Mouse (Mus musculus): ENCODE results near the gene Adra1d. TPM values are rescaled to one million over a fixed set of nuclear protein-coding genes. Genes with fewer than 3 reads are reported as not detected.

Adra1d gene
- total RNA-seq (2022), result under 1 TPM; 0.29 to 0.78 (median 0.66) TPM

DNA sequence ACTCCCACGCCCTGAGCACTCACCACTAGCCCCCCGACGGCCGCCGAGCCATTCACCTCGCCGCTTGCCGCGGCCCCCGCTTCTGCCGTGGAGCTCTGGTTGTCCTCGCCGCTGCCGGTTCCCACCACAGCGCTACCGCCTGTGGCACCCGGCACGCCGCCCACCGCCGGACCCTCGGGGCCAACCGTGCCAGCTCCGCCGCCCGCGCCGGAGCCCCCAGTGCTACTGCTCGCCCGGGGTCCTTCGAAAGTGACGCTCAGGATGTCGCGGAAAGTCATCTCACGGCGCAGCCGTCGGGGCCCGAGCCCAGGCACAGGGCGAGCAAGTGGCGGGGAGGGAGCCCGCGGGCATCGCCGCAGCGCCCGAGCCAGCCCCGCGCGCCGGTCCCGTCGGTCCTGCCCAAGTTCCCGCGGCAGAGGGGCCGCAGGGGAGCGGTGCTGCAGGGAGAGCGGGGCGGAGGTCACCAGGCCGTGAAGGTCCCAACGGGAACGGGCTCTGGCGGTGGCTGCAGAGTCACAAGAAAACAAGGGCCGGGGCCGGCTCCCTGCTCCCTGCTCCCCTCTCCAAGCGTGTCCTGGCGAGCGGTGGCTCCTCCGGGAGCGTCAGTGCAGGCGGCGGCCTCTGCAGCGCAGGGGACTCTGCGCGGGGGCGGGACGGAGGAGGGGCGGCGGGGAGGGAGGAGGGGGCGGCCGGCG is at the start of gene Adra1d:
Gene Adra1d (minus strand): TSS at position 393 of the 695 bp plus-strand sequence.
- no peak for DNase-seq (ENCODE audit: low spot score in 2 of 2)

DNA sequence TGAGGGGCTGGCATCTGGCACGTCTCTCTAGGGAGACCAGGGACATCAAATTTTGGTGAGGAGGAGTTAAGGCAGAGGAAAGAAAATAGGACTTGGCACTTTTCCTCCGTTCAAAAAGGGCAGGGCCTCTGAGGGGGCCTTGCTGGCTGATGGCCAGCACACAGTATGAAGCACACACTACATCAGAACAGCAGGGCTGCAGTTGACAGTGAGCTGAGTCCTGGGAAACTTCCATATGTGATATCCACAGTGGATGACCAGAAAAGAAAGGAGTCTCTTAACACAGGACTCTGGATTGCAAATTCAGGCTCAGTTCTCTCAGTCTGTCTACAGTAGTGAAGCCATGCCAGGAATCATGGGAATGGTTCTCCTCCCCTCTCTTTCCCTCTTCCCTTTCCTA is 39.8 kb upstream of the Adra1d start:
- no peak for DNase-seq (ENCODE audit: low spot score in 2 of 2)

DNA sequence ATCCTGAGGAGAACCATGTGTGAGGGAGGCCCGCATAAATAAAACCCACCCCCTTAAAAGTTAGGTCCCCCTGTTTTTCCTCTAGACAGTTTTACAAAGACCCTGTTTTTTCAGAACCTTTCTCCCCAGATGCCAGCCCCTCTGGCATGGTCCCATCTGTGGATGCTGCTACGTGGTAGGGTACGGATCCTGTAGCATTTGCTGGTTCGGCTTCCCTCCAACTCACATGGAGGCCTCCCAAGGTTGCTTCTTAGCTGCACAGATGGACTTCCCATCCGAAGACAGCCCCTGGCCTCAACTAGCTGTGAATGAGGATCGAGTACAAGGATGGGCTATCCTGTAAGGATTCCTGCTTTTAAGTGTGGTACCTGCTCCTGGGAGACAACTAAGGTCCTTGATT is 32.8 kb upstream of the Adra1d start:
- DNase-seq (ENCODE audit: low spot score in 2 of 2), result no peak

DNA sequence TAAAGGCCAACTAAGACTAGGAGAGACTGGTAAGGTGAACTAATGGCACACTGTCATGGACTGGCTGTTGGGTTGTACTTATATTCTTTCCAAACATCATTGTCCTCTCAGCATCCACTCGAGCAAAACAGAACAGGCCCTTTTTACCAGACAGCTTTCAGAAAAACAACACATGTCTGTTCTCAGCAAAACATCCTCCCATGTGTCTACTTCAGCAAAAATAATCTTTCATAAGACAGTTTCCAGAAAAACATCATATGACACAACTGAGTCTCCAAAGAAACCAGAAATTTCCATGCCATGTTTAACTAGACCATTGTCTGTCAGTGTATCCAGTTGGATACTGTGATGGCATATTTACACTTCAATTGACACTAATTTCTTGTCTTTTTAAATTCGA is 25.4 kb upstream of the Adra1d start:
- DNase-seq (ENCODE audit: low spot score in 2 of 2), result no peak

DNA sequence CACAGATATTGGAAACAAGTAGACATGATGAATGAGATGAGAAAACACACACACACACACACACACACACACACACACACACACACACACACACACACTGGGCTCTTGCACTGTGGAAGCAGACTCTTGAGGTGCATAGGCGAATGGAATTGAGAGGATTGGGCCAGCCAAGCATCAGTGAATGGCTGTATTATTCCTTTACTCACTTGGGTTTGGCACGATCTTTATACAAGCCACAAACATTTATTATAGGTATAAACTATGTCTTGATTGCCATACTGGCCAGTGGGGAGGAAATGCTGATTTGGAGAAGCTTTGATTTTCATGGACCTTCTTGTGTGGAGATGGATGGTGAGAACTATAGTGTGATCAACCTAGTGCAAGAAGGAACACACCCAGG is 19.4 kb upstream of the Adra1d start:
- no peak for DNase-seq (ENCODE audit: low spot score in 2 of 2)

DNA sequence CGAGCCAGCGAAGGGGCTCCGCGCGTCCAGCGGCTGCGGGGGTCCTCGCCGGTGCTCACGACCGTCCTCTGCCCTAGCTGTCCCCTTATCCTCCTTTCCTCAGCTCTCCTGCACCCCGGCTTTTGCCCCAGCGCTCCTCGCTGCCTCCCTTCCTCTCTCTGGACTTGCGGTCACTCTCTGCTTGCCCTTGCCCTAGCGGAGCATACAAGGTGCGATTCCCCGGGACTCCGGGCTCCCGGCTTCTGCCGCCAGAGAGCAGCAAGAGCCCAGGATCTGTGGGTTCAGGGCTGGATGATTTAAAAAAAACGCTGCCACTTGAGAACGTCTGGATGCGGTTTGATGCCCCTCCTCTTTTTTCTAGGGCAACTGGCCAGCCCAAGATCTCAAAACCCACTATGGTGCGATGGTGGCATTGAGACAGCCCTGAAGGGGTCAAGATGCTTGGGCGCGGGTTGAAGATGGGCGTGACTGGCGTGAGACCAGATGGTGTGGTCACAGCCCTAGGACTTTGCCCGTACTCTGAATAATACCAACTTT is 571 bp upstream of the Adra1d start:
- DNase-seq (ENCODE audit: low spot score in 2 of 2), result peak; percentile 41 to 44

DNA sequence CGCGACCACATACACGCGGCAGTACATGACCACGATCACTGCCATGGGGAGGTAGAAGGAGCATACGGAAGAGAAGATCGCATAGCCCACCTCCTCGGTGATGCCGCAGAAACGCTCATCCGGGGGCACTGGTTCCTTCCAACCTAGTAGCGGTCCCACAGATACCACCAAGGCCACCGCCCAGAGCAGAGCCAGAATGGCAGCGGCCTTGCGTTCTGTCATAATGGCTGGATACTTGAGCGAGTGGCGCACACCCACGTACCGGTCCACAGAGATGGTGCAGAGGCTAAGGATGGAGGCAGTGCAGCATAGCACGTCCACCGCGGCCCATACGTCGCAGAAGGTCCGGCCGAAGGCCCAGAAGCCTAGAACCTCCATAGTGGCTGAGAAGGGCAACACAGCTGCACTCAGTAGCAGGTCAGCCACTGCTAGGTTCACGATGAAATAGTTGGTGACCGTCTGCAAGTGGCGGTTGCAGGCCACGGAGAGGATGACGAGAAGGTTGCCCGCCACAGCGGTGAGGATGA is 676 bp downstream of the Adra1d start:
- no peak for DNase-seq (ENCODE audit: low spot score in 2 of 2)

DNA sequence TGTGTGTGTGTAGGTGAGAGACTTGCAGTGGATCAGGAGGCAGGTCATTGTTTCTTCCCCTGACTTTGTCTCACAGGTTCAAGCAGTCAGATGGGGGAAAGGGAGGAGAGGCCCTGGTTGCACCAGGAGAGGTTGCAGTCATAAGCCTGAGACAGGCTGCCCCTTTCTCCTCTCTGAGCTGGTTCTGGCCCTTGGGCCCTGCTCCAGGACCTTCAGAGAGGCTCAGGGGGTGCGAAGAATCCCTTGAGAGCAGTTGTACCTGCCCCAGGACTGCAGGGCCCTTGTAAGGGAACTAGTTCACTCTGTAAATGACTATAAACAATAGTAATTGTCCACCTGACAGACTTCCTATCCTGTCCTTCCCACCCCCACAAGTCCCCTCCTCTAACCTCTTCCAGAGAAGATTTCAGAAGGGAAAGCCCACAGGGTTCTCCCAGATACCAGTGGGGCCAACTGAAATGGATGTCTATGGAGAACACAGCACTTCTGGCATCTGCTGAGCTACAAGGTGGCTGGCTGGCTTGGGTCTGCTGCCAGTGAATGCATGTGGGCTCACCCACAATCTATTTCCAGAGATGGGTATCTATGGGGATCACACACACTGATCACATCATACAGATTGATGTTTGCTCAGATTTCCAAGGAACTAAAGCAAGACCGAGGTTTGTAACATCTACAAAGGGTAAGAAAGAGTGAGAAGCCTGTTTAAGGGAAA is 1.7 kb downstream of the Adra1d start:
- DNase-seq (ENCODE audit: low spot score in 2 of 2), result no peak

DNA sequence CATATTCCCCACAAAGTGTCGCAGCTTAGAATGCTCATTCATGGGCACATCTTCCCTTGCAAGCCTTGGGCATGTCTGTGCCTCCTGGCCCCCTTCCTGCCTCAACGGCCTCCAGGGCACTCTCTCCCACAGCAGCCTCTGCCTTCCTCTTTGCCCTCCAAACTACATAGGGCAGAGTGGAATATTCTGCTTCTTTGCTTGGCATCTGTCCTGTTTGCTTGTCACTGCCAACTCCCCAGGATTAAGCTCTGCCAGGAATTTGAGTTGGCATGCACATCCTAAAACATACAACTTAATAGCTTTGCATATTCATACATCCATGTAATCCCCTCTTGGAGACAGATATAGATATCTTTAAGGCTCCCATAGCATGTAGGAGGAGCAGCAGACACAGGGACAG is 4.2 kb downstream of the Adra1d start:
- no peak for DNase-seq (ENCODE audit: low spot score in 2 of 2)

DNA sequence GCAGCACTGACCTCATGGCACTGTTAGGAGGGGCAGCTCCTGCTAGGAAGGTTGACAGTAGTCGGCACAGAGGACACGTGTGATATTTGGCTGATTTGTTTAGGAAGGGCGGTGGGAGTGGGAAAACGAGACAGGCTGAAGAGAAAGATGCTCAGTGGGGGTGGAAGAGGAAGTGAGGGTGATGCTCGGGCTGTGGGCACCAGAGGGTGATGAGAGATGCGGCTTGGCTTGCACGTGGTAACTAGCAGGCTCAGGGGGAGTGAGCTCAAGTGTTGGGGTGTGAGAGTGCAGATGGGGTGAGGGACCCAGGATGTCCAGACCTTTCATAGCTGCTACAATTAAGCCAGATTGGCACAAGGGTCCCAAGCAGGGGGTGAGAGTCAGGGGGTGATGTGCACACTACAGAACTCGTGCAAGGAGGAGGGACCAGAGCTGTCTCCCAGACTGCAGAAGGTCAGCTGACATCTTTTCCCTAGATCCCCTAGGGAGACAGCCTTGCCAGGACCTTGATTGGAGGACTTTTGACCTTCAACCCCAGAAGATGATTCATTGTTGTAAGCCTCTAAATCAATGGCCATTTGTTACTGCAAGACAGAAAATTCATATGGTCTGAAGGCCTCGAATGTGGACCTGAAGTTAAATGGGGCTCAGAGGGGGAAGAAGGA is 9.2 kb downstream of the Adra1d start:
- no peak for DNase-seq (ENCODE audit: low spot score in 2 of 2)

DNA sequence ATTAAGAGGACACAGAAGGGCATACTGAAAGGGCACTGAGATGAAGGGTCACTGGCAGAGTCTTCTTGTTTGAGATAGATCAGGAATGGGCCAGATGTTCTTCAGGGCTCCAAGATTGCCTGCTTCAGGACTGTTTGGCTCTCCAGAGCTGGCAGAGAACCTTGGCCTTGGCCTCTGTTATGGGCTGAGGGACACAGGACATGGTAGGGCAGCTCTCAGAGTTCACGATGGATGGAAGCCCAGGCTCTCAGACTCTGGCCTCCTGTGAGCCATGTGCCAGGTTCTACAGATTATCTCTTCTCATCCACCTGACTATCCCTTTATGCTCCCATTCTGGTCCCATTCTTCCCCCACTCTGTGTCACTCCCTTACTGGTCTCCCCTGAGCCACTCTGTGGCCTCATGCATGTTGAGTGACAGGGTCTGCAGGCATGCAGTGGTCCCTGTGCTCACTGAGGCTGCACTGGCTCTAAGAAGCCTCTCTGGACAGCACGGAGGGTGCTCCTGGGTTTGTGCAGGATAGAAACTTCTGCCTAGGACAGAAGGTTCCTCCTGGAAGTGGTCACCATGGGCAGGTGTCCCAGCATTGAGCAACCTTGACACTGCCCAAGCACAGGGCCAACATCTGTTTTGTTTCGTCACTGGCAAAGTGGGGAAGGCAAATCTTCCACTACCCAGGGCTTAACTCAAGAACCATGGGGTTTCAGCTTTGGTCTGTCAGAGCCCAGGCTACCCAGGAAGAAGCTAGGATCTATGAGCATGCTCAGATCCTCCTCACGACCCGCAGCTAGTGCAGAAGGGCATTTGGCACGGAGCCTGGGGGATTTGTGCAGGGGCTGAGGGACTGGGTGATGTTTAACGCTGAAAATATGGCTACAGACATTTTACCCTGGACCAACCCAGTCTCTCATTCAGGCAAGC is 10.1 kb downstream of the Adra1d start:
- no peak for DNase-seq (ENCODE audit: low spot score in 2 of 2)

DNA sequence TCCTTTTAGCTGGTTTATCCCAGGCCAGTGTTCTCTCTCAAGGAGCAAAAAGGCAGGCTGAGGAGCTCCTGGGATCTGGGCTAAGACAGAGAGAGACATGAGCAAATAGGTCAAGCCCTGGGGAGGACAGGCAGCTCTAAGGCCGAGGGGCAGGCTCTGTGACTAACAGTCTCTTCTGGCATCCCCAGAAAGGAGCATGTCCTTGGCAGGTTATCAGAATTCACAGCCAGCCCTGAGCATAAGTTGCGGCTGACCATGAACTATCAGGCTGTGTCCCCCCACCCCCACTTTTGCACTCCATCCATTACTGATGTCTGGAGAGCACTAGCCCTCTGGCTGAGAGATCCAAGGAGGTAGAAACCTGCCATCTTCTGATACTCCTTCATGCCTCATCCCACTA is 11.2 kb downstream of the Adra1d start:
- no peak for DNase-seq (ENCODE audit: low spot score in 2 of 2)

DNA sequence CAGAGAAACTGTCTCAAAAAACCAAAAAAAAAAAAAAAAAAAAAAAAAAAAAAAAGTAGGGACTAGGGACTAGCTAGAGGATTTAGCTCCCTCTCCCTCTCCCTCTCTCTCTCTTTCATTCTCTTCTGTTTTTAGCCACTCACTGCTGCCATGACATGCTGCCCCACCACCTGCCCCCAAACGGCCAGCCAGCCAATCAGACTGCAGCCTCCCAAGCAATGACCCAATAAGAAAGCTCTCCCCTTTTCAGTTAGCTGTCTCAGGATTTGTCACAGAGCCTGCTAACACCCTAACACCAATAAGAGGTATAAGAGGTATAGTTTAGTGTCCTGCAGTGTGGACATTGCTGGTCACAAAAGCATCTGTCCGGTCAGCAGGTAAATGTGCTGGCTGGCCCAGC is 11.6 kb downstream of the Adra1d start:
- no peak for DNase-seq (ENCODE audit: low spot score in 2 of 2)

DNA sequence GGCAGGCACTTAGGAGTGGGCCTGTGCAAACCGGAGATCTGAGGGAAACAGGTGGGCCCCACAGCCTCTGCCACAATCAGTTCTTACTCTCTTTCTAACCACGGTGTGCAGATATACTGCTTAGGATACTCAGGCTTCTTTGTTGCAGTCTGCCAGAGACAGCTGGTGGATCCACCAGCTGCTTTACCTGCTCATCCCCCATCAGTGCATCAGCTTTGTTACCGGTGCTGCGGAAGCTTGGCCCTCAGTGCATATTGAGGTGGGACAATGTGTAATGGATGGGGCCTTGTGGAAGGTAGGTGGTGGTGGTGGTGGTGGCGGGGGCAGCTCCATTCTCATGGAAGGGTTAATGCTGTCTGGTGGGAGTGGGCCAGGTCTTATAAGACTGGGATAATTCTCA is 13.0 kb downstream of the Adra1d start:
- no peak for DNase-seq (ENCODE audit: low spot score in 2 of 2)

DNA sequence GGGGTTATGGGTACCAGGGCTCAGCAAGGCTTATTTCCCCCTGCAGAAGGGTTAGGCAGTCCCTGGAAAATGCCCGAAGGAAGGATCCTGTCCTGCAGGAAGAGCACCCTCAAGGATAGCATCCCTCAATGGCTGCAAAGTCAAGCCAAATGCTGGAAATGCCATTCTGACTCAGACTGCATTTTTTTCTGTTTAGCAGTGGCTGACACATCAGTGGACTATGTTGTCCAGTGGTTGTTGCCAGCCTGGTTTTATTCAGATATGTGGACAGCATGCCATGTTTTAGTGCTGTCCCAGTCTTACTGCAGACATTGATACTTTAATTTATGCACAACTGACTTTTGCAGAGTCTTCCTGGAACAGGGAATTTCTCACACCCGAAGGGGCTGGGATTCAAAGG is 13.8 kb downstream of the Adra1d start:
- DNase-seq (ENCODE audit: low spot score in 2 of 2), result no peak

DNA sequence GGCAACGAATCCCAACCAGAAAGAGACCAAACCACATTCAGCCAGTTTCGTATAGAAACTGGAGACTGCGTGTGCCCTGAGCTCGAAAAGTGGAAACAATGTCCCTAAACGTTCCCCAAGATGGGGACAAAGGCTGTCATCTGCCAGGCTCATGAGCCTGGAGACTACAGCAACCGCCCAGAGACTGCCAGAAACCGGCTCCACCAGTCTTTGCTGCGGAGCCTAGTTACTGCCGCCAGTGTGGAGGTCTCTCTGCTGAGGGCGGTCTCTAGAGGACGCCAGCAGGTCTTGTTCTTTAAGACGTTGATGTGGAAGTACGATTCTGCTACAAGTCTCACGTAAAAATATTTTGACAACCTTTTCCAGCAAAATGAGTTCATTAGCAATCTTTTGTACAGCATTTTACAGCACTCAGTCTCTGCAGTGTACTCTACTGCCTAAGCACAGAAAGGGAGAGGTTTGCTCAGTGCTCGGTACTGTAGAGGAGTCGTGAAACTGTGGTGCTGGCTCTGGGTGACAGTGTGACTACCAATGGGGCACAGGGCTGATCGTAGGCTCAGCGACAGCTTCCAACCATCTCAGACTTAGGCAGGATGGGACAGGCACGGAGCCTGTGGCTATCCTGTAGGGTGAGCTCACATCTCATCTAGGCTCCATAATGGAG is 15.2 kb downstream of the Adra1d start:
- no peak for DNase-seq (ENCODE audit: low spot score in 2 of 2)

DNA sequence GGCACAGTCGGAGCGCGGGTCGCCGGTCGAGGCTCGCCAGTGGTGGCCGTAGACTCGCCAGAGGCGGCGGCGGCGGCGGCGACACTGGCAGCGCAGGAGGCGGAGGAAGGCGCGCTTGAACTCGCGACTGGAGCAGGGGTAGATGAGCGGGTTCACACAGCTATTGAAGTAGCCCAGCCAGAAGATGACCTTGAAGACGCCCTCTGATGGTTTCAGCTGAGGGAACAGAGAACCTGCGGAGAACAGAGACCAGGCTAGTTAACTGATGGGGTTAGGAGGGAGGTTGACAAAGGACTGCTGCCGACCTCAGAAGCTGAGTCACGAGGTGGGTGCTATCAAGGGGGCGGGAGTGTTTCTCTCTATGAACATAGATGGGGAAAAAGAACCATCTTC is 15.8 kb downstream of the Adra1d start:
- DNase-seq (ENCODE audit: low spot score in 2 of 2), result no peak

DNA sequence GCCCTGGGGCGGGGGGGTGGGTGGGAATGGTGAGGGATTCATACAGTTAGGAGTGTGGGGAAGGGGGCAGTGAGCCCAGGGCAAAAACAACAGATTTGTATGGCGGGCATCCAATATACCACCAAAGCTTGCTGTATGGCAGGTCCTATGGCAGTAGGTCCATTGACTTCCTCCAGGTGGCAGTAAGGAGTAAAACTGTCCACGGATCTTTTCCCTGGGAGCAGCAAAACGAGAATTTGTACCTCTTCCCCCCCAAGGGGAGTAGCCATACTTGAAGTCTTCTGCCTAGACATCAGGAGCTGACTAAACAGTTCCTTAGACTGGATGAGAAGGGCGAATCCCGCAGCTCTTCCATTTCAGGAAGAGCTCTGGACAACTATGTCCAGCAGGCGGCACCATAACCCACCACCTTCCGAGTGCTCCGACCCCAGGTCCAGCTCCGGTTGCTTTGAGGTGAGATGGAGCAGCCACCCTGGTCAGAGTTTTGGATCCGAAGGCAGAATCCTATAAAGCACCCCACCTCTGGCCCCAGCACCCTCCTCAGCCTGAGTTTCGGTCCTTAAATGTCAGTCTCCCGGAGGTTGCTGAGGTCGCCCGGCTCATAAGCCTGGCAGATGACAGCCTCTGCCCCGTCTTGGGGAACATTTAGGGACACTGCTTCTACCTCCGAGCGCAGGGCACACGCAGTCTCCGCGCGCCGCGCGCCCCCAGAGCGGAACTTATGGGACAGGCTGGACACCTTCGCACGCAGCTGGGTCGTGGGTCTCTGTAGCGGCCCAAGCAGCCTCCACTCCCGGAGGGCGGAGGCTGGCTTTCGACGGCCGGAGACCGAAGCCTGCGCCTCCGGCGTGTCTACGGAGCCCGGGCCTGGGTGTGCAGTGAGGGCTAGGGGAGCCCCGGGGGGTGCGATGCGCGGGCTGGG is 16.4 kb downstream of the Adra1d start:
- peak in 1 of 2 experiments; percentile 39 for DNase-seq (ENCODE audit: low spot score in 2 of 2)

DNA sequence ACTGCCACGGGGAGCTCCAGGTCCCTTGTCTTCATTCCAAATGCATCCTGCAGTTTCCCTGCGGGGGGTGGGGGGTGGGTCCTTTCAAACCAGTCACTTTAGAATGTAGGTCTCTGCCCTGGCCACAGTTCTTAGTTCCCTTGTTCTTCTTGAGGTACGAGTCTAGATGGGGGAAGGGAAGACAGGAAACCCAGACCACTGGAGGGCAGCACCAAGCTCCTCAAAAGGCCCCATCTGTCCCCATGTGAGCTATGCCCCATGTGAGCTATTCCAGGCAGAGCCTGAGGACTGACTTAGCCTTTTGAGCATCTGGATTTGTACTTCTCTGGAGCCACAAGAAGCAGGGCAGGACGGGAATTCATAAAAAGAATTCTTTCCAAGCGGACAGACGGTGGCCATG is 19.6 kb downstream of the Adra1d start:
- no peak for DNase-seq (ENCODE audit: low spot score in 2 of 2)
